Mouse (Mus musculus): ENCODE measurements around the gene Synj1. TPM values are rescaled to one million over a fixed set of nuclear protein-coding genes. Genes with fewer than 3 reads are reported as not detected.

The Synj1 gene
- polyA plus RNA-seq, 1 experiment = 21.3 TPM

- no peak for DNase-seq (ENCODE audit: low spot score)
Observed at GRCm38 (mm10) chr16:91009942-91010529, 1.1 kb downstream of the Synj1 start.

- DNase-seq (ENCODE audit: low spot score) = no peak
Observed at GRCm38 (mm10) chr16:91004915-91005538, 6.1 kb downstream of the Synj1 start.

- no peak for DNase-seq (ENCODE audit: low spot score)
Observed at GRCm38 (mm10) chr16:91001098-91001497, 10.0 kb downstream of the Synj1 start.

- no peak for DNase-seq (ENCODE audit: low spot score)
Observed at GRCm38 (mm10) chr16:90999827-91000226, 11.3 kb downstream of the Synj1 start.

GRCm38 (mm10) chr16:90997822-90998221 lies 13.3 kb downstream of the Synj1 start:
- no peak for DNase-seq (ENCODE audit: low spot score)

GRCm38 (mm10) chr16:90996327-90997243 lies 14.5 kb downstream of the Synj1 start:
- DNase-seq (ENCODE audit: low spot score) = no peak

GRCm38 (mm10) chr16:90995498-90995897 lies 15.6 kb downstream of the Synj1 start:
- no peak for DNase-seq (ENCODE audit: low spot score)

- no peak for DNase-seq (ENCODE audit: low spot score)
Observed at GRCm38 (mm10) chr16:90995023-90995422, 16.1 kb downstream of the Synj1 start.

GRCm38 (mm10) chr16:90989162-90989561 lies 21.9 kb downstream of the Synj1 start:
- DNase-seq (ENCODE audit: low spot score) = no peak

GRCm38 (mm10) chr16:90988665-90989064 lies 22.4 kb downstream of the Synj1 start:
- DNase-seq (ENCODE audit: low spot score) = no peak

GRCm38 (mm10) chr16:90988039-90988438 lies 23.1 kb downstream of the Synj1 start:
- DNase-seq (ENCODE audit: low spot score) = no peak

GRCm38 (mm10) chr16:90971004-90971403 lies 40.1 kb downstream of the Synj1 start:
- no peak for DNase-seq (ENCODE audit: low spot score)

- DNase-seq (ENCODE audit: low spot score) = no peak
Observed at GRCm38 (mm10) chr16:90966241-90966640, 44.9 kb downstream of the Synj1 start.

GRCm38 (mm10) chr16:90964302-90964701 lies 46.8 kb downstream of the Synj1 start:
- no peak for DNase-seq (ENCODE audit: low spot score)

- no peak for DNase-seq (ENCODE audit: low spot score)
Observed at GRCm38 (mm10) chr16:90963866-90964265, 47.2 kb downstream of the Synj1 start.

GRCm38 (mm10) chr16:90963231-90963630 lies 47.9 kb downstream of the Synj1 start:
- DNase-seq (ENCODE audit: low spot score) = no peak

GRCm38 (mm10) chr16:90958301-90959085 lies 52.6 kb downstream of the Synj1 start:
- DNase-seq (ENCODE audit: low spot score) = no peak

- no peak for DNase-seq (ENCODE audit: low spot score)
Observed at GRCm38 (mm10) chr16:90955494-90955893, 55.6 kb downstream of the Synj1 start.

GRCm38 (mm10) chr16:90953770-90954169 lies 57.3 kb downstream of the Synj1 start:
- no peak for DNase-seq (ENCODE audit: low spot score)

- no peak for DNase-seq (ENCODE audit: low spot score)
Observed at GRCm38 (mm10) chr16:90953147-90953546, 58.0 kb downstream of the Synj1 start.

- DNase-seq (ENCODE audit: low spot score) = no peak
Observed at GRCm38 (mm10) chr16:90950354-90950963, 60.6 kb downstream of the Synj1 start.
